Mouse (Mus musculus): ENCODE measurements around the gene Rab11fip3. TPM values are rescaled to one million over a fixed set of nuclear protein-coding genes. Genes with fewer than 3 reads are reported as not detected.

Rab11fip3 gene
- total RNA-seq, 1 experiment, result 9.4 TPM

- no peak for DNase-seq (ENCODE audit: low read depth, low spot score)
- Histone ChIP-seq H3K36me3 (ENCODE audit: control insufficient read depth, insufficient read depth, low read length, poor library complexity, severe bottlenecking) (no peaks in the 10 kb centered on the region), H3K27ac (ENCODE audit: insufficient read depth, low read depth, low read length, poor library complexity, severe bottlenecking) (no peak overlapping the region), H3K4me1 (ENCODE audit: control insufficient read depth in 2 of 2, insufficient read depth in 2 of 2, low read length in 2 of 2, poor library complexity in 1 of 2) (peaks cover 0 to 12% of the 10 kb centered on the region in 2 experiments; a peak in 2 of 4 replicates), H3K9ac (ENCODE audit: insufficient read depth, low read depth, low read length, poor library complexity, severe bottlenecking) (no peak overlapping the region), H3K9me3 (ENCODE audit: control insufficient read depth, insufficient read depth, low read depth, low read length) (no peaks in the 10 kb centered on the region), H3K4me3 (ENCODE audit: insufficient read depth in 1 of 2, low read depth in 1 of 2, low read length in 2 of 2, poor library complexity in 1 of 2, severe bottlenecking in 1 of 2) (no peak overlapping the region)
- TF ChIP-seq ZNF384 (IDR thresholded peaks at IDR 0.05; ENCODE audit: low read depth, low read length), result no peak
- no peak for TF ChIP-seq ZC3H11A (IDR thresholded peaks at IDR 0.05; ENCODE audit: borderline replicate concordance, low read depth, low read length)
- TF ChIP-seq CHD2 (IDR thresholded peaks at IDR 0.05; ENCODE audit: low read depth, low read length), result no peak
- no peak for TF ChIP-seq MAFK (IDR thresholded peaks at IDR 0.05; ENCODE audit: insufficient read depth, low read depth, low read length)
- no peak for TF ChIP-seq HCFC1 (IDR thresholded peaks at IDR 0.05; ENCODE audit: borderline replicate concordance, insufficient read depth, low read length)
- in situ Hi-C loops (cut with MboI; ENCODE audit: low sequenced_read_pairs in 2 of 2, unreplicated experiment in 2 of 2), result no loop called here
Observed at GRCm38 (mm10) chr17:25948051-25948450, 121.3 kb downstream of the Rab11fip3 start.

- TF ChIP-seq ZC3H11A (IDR thresholded peaks at IDR 0.05; ENCODE audit: borderline replicate concordance, low read depth, low read length), result no peak
- TF ChIP-seq ZNF384 (IDR thresholded peaks at IDR 0.05; ENCODE audit: low read depth, low read length), result no peak
- TF ChIP-seq CHD2 (IDR thresholded peaks at IDR 0.05; ENCODE audit: low read depth, low read length), result no peak
- TF ChIP-seq HCFC1 (IDR thresholded peaks at IDR 0.05; ENCODE audit: borderline replicate concordance, insufficient read depth, low read length), result no peak
- TF ChIP-seq MAFK (IDR thresholded peaks at IDR 0.05; ENCODE audit: insufficient read depth, low read depth, low read length), result no peak
- no peaks in the 10 kb centered on the region for H3K9me3 ChIP-seq (ENCODE audit: control insufficient read depth, insufficient read depth, low read depth, low read length)
- no peak for DNase-seq (ENCODE audit: low read depth, low spot score)
- no peak overlapping the region for H3K4me3 ChIP-seq (ENCODE audit: insufficient read depth in 1 of 2, low read depth in 1 of 2, low read length in 2 of 2, poor library complexity in 1 of 2, severe bottlenecking in 1 of 2)
- H3K9ac ChIP-seq (ENCODE audit: insufficient read depth, low read depth, low read length, poor library complexity, severe bottlenecking), result no peak overlapping the region
- no peaks in the 10 kb centered on the region for H3K36me3 ChIP-seq (ENCODE audit: control insufficient read depth, insufficient read depth, low read length, poor library complexity, severe bottlenecking)
- H3K27ac ChIP-seq (ENCODE audit: insufficient read depth, low read depth, low read length, poor library complexity, severe bottlenecking), result no peak overlapping the region
- H3K4me1 ChIP-seq (ENCODE audit: control insufficient read depth in 2 of 2, insufficient read depth in 2 of 2, low read length in 2 of 2, poor library complexity in 1 of 2), result peaks cover 0 to 16% of the 10 kb centered on the region in 2 experiments; a peak in 2 of 4 replicates
- in situ Hi-C loops (cut with MboI; ENCODE audit: low sequenced_read_pairs in 2 of 2, unreplicated experiment in 2 of 2), result no loop called here
Observed at GRCm38 (mm10) chr17:25947576-25947975, 121.8 kb downstream of the Rab11fip3 start.

- no peaks in the 10 kb centered on the region for H3K36me3 ChIP-seq (ENCODE audit: control insufficient read depth, insufficient read depth, low read length, poor library complexity, severe bottlenecking)
- in situ Hi-C loops (cut with MboI; ENCODE audit: low sequenced_read_pairs in 2 of 2, unreplicated experiment in 2 of 2), result no loop called here
- no peak overlapping the region for H3K27ac ChIP-seq (ENCODE audit: insufficient read depth, low read depth, low read length, poor library complexity, severe bottlenecking)
- TF ChIP-seq CHD2 (IDR thresholded peaks at IDR 0.05; ENCODE audit: low read depth, low read length) (no peak), HCFC1 (IDR thresholded peaks at IDR 0.05; ENCODE audit: borderline replicate concordance, insufficient read depth, low read length) (no peak), MAFK (IDR thresholded peaks at IDR 0.05; ENCODE audit: insufficient read depth, low read depth, low read length) (no peak), ZC3H11A (IDR thresholded peaks at IDR 0.05; ENCODE audit: borderline replicate concordance, low read depth, low read length) (no peak)
- H3K9me3 ChIP-seq (ENCODE audit: control insufficient read depth, insufficient read depth, low read depth, low read length), result no peaks in the 10 kb centered on the region
- H3K9ac ChIP-seq (ENCODE audit: insufficient read depth, low read depth, low read length, poor library complexity, severe bottlenecking), result no peak overlapping the region
- no peak for DNase-seq (ENCODE audit: low read depth, low spot score)
- H3K4me1 ChIP-seq (ENCODE audit: control insufficient read depth in 2 of 2, insufficient read depth in 2 of 2, low read length in 2 of 2, poor library complexity in 1 of 2), result peaks cover 0 to 19% of the 10 kb centered on the region in 2 experiments; a peak in 2 of 4 replicates
- no peak overlapping the region for H3K4me3 ChIP-seq (ENCODE audit: insufficient read depth in 1 of 2, low read depth in 1 of 2, low read length in 2 of 2, poor library complexity in 1 of 2, severe bottlenecking in 1 of 2)
Observed at GRCm38 (mm10) chr17:25946891-25947290, 122.5 kb downstream of the Rab11fip3 start.

- Histone ChIP-seq H3K9ac (ENCODE audit: insufficient read depth, low read depth, low read length, poor library complexity, severe bottlenecking) (no peak overlapping the region), H3K9me3 (ENCODE audit: control insufficient read depth, insufficient read depth, low read depth, low read length) (no peaks in the 10 kb centered on the region), H3K4me1 (ENCODE audit: control insufficient read depth in 2 of 2, insufficient read depth in 2 of 2, low read length in 2 of 2, poor library complexity in 1 of 2) (peaks cover 0 to 19% of the 10 kb centered on the region in 2 experiments; a peak in 2 of 4 replicates), H3K36me3 (ENCODE audit: control insufficient read depth, insufficient read depth, low read length, poor library complexity, severe bottlenecking) (no peaks in the 10 kb centered on the region), H3K27ac (ENCODE audit: insufficient read depth, low read depth, low read length, poor library complexity, severe bottlenecking) (no peak overlapping the region), H3K4me3 (ENCODE audit: insufficient read depth in 1 of 2, low read depth in 1 of 2, low read length in 2 of 2, poor library complexity in 1 of 2, severe bottlenecking in 1 of 2) (no peak overlapping the region)
- DNase-seq (ENCODE audit: low read depth, low spot score), result no peak
- no peak for TF ChIP-seq CHD2 (IDR thresholded peaks at IDR 0.05; ENCODE audit: low read depth, low read length)
- no peak for TF ChIP-seq ZC3H11A (IDR thresholded peaks at IDR 0.05; ENCODE audit: borderline replicate concordance, low read depth, low read length)
- TF ChIP-seq ZNF384 (IDR thresholded peaks at IDR 0.05; ENCODE audit: low read depth, low read length), result no peak
- no peak for TF ChIP-seq HCFC1 (IDR thresholded peaks at IDR 0.05; ENCODE audit: borderline replicate concordance, insufficient read depth, low read length)
- no peak for TF ChIP-seq MAFK (IDR thresholded peaks at IDR 0.05; ENCODE audit: insufficient read depth, low read depth, low read length)
- in situ Hi-C loops (cut with MboI; ENCODE audit: low sequenced_read_pairs in 2 of 2, unreplicated experiment in 2 of 2), result no loop called here
Observed at GRCm38 (mm10) chr17:25946349-25946748, 123.0 kb downstream of the Rab11fip3 start.
